Mouse (Mus musculus): ENCODE data around the gene Dpp9.

- TF ChIP-seq POLR2A (IDR thresholded peaks at IDR 0.05; ENCODE audit: insufficient read length, low read depth), result no peak
- no peak for TF ChIP-seq POLR2AphosphoS2 (IDR thresholded peaks at IDR 0.05; ENCODE audit: insufficient read length, low read depth)
- TF ChIP-seq REST (IDR thresholded peaks at IDR 0.05; ENCODE audit: insufficient read depth, insufficient read length), result no peak
- TF ChIP-seq MAX (IDR thresholded peaks at IDR 0.05; ENCODE audit: low read depth), result no peak
- no peak for TF ChIP-seq USF1 (IDR thresholded peaks at IDR 0.05; ENCODE audit: low read depth)
- no peak for TF ChIP-seq TCF3 (IDR thresholded peaks at IDR 0.05; ENCODE audit: insufficient read length, low read depth)
- TF ChIP-seq MYOD1 (IDR thresholded peaks at IDR 0.05; ENCODE audit: control insufficient read depth in 1 of 3, insufficient read length in 2 of 3, low read depth in 2 of 3), result no peak
Measured at GRCm38 (mm10) chr17:56211090-56211489, 7.6 kb downstream of the Dpp9 start.
